Mouse (Mus musculus): ENCODE results near the gene Flvcr2.

DNA sequence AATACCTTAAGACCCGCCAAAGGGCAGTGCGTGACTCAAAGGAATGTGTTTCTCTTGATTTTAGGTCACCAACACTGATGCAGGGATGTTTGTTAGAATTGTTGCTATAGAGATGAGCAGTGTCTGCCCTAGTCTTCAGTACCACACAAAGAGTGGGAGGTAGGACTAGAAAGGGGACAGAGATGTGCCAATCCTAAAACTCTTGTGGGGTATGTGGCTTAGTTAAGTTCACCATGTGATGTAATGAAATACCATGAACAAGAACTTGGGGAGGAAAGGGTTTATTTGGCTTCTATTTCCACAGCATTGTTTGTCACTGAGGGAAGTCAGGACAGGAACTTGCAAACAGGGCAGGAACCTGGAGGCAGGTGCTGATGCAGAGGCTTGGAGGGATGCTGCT lies 33.8 kb upstream of the Flvcr2 start:
- TF ChIP-seq POLR2A (IDR thresholded peaks at IDR 0.05; ENCODE audit: low read depth, low read length) (no peak), CTCF (IDR thresholded peaks at IDR 0.05; ENCODE audit: extremely low read depth, insufficient read depth, insufficient read length, insufficient replicate concordance) (no peak)

Data from spleen, adult 2 months (tissue).